Mouse (Mus musculus) myocyte (in vitro differentiated cells): ENCODE measurements around the gene Zfp428.

Experiments used
- CEBPB ChIP-seq: IDR thresholded peaks from 2 replicates; pipeline ENCODE4 v1.6.1; 2011; ENCODE audit warnings: mild to moderate bottlenecking, moderate library complexity; ENCODE audit not compliant: poor library complexity, insufficient read depth, severe bottlenecking
- E2F4 ChIP-seq: IDR thresholded peaks from one replicate; pipeline ENCODE4 v1.6.1; 2011; ENCODE audit warnings: mild to moderate bottlenecking, control low read depth, moderate library complexity; ENCODE audit not compliant: insufficient read depth
- MAX ChIP-seq: IDR thresholded peaks from one replicate; pipeline ENCODE4 v1.6.1; 2011; ENCODE audit warnings: low read depth, mild to moderate bottlenecking, control low read depth
- MYOD1 ChIP-seq, 3 experiments: IDR thresholded peaks; one replicate each; pipeline ENCODE4 v1.6.1; 2011; ENCODE audit warnings: control low read depth in 2 of 3, low read depth in 2 of 3, mild to moderate bottlenecking in 2 of 3, moderate library complexity in 1 of 3; ENCODE audit not compliant: insufficient read length in 2 of 3, control insufficient read depth in 1 of 3
- MYOG ChIP-seq, 3 experiments: IDR thresholded peaks; one replicate each; pipeline ENCODE4 v1.6.1; 2011; ENCODE audit warnings: control low read depth in 2 of 3, low read depth in 2 of 3, mild to moderate bottlenecking in 2 of 3; ENCODE audit not compliant: insufficient read length in 2 of 3, control insufficient read depth in 1 of 3, insufficient read depth in 1 of 3
- POLR2A ChIP-seq: IDR thresholded peaks from one replicate; pipeline ENCODE4 v1.6.1; 2011; ENCODE audit warnings: low read depth, mild to moderate bottlenecking, control low read depth, moderate library complexity; ENCODE audit not compliant: insufficient read length
- POLR2AphosphoS2 ChIP-seq: IDR thresholded peaks from one replicate; pipeline ENCODE4 v1.6.1; 2011; ENCODE audit warnings: low read depth, control low read depth; ENCODE audit not compliant: insufficient read length
- SRF ChIP-seq: IDR thresholded peaks from one replicate; pipeline ENCODE4 v1.6.1; 2011; ENCODE audit warnings: low read depth; ENCODE audit not compliant: control insufficient read depth, insufficient read length
- TCF12 ChIP-seq: IDR thresholded peaks from one replicate; pipeline ENCODE4 v1.6.1; 2011; ENCODE audit warnings: mild to moderate bottlenecking, control low read depth; ENCODE audit not compliant: poor library complexity, insufficient read depth, severe bottlenecking
- USF1 ChIP-seq: IDR thresholded peaks from one replicate; pipeline ENCODE4 v1.6.1; 2011; ENCODE audit warnings: low read depth, mild to moderate bottlenecking, control low read depth, moderate library complexity

DNA sequence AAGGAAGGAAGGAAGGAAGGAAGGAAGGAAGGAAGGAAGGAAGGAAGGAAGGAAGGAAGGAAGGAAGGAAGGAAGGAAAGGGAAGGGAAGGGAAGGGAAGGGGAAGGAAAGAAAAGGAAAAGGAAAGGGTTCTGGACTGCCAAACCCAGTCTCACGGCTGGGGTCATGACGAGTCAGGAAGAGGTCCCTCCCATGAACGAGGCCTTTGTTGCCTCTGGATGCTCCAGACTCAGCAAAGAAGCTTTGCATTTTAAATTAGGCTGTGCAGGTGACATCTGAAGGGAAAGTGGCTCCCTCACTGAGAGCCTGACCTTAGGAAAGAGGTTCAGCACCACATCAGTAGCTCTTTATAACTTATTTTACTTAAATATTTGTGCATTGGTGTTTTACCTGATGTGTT is 12.3 kb downstream of the Zfp428 start:
- no peak for TF ChIP-seq MYOD1 (IDR thresholded peaks at IDR 0.05; ENCODE audit: control insufficient read depth in 1 of 3, insufficient read length in 2 of 3, low read depth in 2 of 3)
- no peak for TF ChIP-seq POLR2A
- no peak for TF ChIP-seq SRF
- TF ChIP-seq TCF12: no peak
- TF ChIP-seq E2F4: no peak
- TF ChIP-seq USF1: no peak
- no peak for TF ChIP-seq MYOG (IDR thresholded peaks at IDR 0.05; ENCODE audit: control insufficient read depth in 1 of 3, insufficient read depth in 1 of 3, insufficient read length in 2 of 3, low read depth in 2 of 3)
- TF ChIP-seq POLR2AphosphoS2: no peak
- TF ChIP-seq MAX: no peak
- no peak for TF ChIP-seq CEBPB
